ENCODE assay signal across 18 mouse cellular contexts in the genomic region with DNA sequence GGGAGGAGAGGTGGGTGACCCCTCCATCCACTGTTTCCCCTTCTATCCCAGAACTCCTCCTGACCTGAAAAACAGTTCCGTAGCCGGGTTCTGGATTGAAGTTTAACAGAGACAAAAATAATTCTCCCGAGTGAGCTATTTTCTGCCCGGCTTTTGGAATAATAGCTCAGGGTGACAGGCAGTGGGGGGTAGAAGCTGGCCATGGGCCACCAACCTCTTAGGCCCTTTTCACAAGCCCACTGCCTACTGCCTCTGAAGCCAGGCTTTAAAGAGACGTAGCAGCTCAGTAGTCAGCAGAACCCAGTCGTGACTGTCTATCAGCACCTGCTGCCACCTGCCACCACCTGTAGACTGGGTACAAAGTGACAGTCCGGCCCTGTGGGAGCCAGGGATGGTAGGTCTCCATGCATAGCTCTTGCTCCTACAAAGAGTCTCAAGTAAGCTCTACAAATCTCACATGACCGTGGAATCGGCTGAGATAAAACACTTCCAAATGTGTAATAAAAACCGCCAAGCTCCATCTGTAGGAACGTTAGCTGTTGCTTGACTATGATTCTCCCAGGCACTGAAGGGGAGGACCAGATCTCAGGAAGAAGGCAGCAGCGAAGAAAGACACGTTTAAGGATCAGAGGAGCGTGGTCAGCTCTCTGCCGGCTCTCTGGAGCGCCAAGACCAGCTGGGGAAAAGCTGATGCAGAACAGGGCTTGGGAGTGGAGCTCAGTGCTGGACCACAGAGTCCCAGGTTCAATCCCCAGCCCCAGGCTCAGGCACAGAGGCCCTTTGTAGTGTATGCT. TPM values are rescaled to one million over a fixed set of nuclear protein-coding genes. Genes with fewer than 3 reads are reported as not detected.
DNase-seq lines count a peak whose midpoint lies in the region; TF ChIP-seq lines count a peak whose summit lies in the region.
"Had no signal": no experiment of that assay in that cellular context is flagged by ENCODE, and none has a peak within 500 bp of the region (broad histone marks: within the 10 kb centered on the region; RNA-seq: fewer than 3 reads in every experiment).

No protein-coding gene starts in this region.

- no peak for TF ChIP-seq POLR2A in brain, embryonic 14.5 days (IDR thresholded peaks at IDR 0.05; ENCODE audit: borderline replicate concordance, extremely low read depth, insufficient read depth, insufficient read length, poor library complexity, severe bottlenecking)
- no peak for TF ChIP-seq POLR2A in lung, adult 2 months (IDR thresholded peaks at IDR 0.05; ENCODE audit: borderline replicate concordance, extremely low read depth, low read depth, low read length)

- H3K4me1 ChIP-seq in heart, embryonic 10.5 days = peaks cover 39% of the 10 kb centered on the region
- no peaks in the 10 kb centered on the region; the same call in 1 of the 2 replicates for H3K4me1 ChIP-seq in lung, adult 2 months (ENCODE audit: control insufficient read depth, insufficient read depth, low read length)

- H3K9me3 ChIP-seq in heart, embryonic 10.5 days = no peaks in the 10 kb centered on the region
- H3K9me3 ChIP-seq: embryonic facial prominence, embryonic 10.5 days; G1E; hindbrain, embryonic 10.5 days had no signal

- H3K27ac ChIP-seq in heart, embryonic 10.5 days = peak overlapping the region; percentile 42; the same call in 1 of the 2 replicates
- H3K27ac ChIP-seq: embryonic facial prominence, embryonic 10.5 days; liver, embryonic 14.5 days had no signal

- intact Hi-C loops in heart, postnatal 36 days (cut with DNase I) = no loop called here

- 78% methylated on average over 16 of the region's 16 CpGs for WGBS in heart, embryonic 10.5 days
- 68% methylated on average over 16 of the region's 16 CpGs for WGBS in lung, adult 2 months

- TF ChIP-seq CTCF in brain, embryonic 14.5 days (IDR thresholded peaks at IDR 0.05; ENCODE audit: borderline replicate concordance, extremely low read depth, insufficient read depth, insufficient read length) = no peak
- TF ChIP-seq CTCF in lung, adult 2 months (IDR thresholded peaks at IDR 0.05; ENCODE audit: insufficient read depth, low read length) = no peak

- H3K27me3 ChIP-seq in heart, embryonic 10.5 days (ENCODE audit: insufficient read depth, poor library complexity, severe bottlenecking) = peaks cover 27% of the 10 kb centered on the region

- H3K36me3 ChIP-seq in heart, embryonic 10.5 days = no peaks in the 10 kb centered on the region
- H3K36me3 ChIP-seq: embryonic facial prominence, embryonic 10.5 days; G1E; hindbrain, embryonic 10.5 days had no signal

- H3K4me3 ChIP-seq in heart, embryonic 10.5 days = no peak overlapping the region
- H3K4me3 ChIP-seq in lung, adult 2 months (replicated peaks; ENCODE audit: extremely low read depth, low read depth, low read length) = no peak overlapping the region
- H3K4me3 ChIP-seq: embryonic facial prominence, embryonic 10.5 days; erythroblast, embryonic 14.5 days; hindbrain, embryonic 10.5 days; myocyte had no signal

- no peak for DNase-seq in heart, embryonic 10.5 days (ENCODE audit: low spot score)
- no peak for DNase-seq in heart, postnatal 36 days
- DNase-seq in brain, embryonic 14.5 days (ENCODE audit: low read depth) = peak; percentile 24
- DNase-seq in kidney, adult 9 months = peak; percentile 94
- DNase-seq in kidney, postnatal 4 days = peak; percentile 33 to 53
- no peak for DNase-seq in thymus, adult 18-20 months
- DNase-seq in lung, adult 2 months = no peak
- DNase-seq: adrenal gland, adult 8-10 months; layer of hippocampus, postnatal 36 days; right cerebral cortex, adult 18-20 months; spleen, adult 18-20 months; thymus, postnatal 36 days had no signal

RNA-seq across cellular contexts. Expression of a gene that starts 13.4 kb away (rescaled TPM):
- 0.75 and 0.77 TPM in 2 replicates for polyA plus RNA-seq in heart, embryonic 10.5 days (2016; fragmentation: Nextera tagmentation; extraction: Ambion mirVana)
- 1 to 10 TPM; 1.6 to 1.7 TPM for total RNA-seq in heart, postnatal 36 days (2021)
- 0.25 and 0.26 TPM in 2 replicates for polyA plus RNA-seq in brain, embryonic 14.5 days (2012; rRNA removed)
- 4.0 and 6.3 TPM in 2 replicates for polyA plus RNA-seq in lung, adult 2 months (2012; rRNA removed)
- polyA plus RNA-seq: erythroblast, embryonic 14.5 days had no signal

RNA-seq across cellular contexts. Expression of a gene that starts 52.8 kb away (rescaled TPM):
- 23.4 and 26.7 TPM in 2 replicates for polyA plus RNA-seq in heart, embryonic 10.5 days (2016; fragmentation: Nextera tagmentation; extraction: Ambion mirVana)
- total RNA-seq in heart, postnatal 36 days (2021) = 10 to 100 TPM; 26.9 to 37.1 TPM
- 78.2 and 82.1 TPM in 2 replicates for polyA plus RNA-seq in brain, embryonic 14.5 days (2012; rRNA removed)
- polyA plus RNA-seq in lung, adult 2 months (2012; rRNA removed) = 254 and 294 TPM in 2 replicates

Comparison
In these comparisons a context has a peak if more than half of its experiments do, and no peak if none do; other contexts are left out.
1. DNase-seq: peak in brain, embryonic 14.5 days (single experiment), kidney, adult 9 months (single experiment) and kidney, postnatal 4 days (2 of 2); none in heart, embryonic 10.5 days (single experiment), heart, postnatal 36 days (0 of 2), thymus, adult 18-20 months (0 of 2) and lung, adult 2 months (single experiment).